Mouse (Mus musculus): Measurements from ENCODE around the gene 6330409D20Rik.

Gene 6330409D20Rik

GRCm38 (mm10) chr2:32740916-32741272 lies at the start of gene 6330409D20Rik:
TSS of gene 6330409D20Rik (minus strand) at chr2:32741016.
- DNase-seq (ENCODE audit: low spot score), result no peak

GRCm38 (mm10) chr2:32788581-32788980 lies 47.8 kb upstream of the 6330409D20Rik start:
- no peak for DNase-seq (ENCODE audit: low spot score)

- no peak for DNase-seq (ENCODE audit: low spot score)
Observed at GRCm38 (mm10) chr2:32787176-32787575, 46.4 kb upstream of the 6330409D20Rik start.

- no peak for DNase-seq (ENCODE audit: low spot score)
Observed at GRCm38 (mm10) chr2:32784048-32784681, 43.3 kb upstream of the 6330409D20Rik start, which contains the start of gene Cfap157. TSS of gene Cfap157 (minus strand) at chr2:32784428.

GRCm38 (mm10) chr2:32781710-32782109 lies 40.9 kb upstream of the 6330409D20Rik start:
- DNase-seq (ENCODE audit: low spot score), result no peak

GRCm38 (mm10) chr2:32779714-32780113 lies 38.9 kb upstream of the 6330409D20Rik start:
- no peak for DNase-seq (ENCODE audit: low spot score)

- peak; percentile 39 for DNase-seq (ENCODE audit: low spot score)
Observed at GRCm38 (mm10) chr2:32779131-32779530, 38.3 kb upstream of the 6330409D20Rik start.

GRCm38 (mm10) chr2:32778081-32778480 lies 37.3 kb upstream of the 6330409D20Rik start:
- no peak for DNase-seq (ENCODE audit: low spot score)

- no peak for DNase-seq (ENCODE audit: low spot score)
Observed at GRCm38 (mm10) chr2:32776192-32776591, 35.4 kb upstream of the 6330409D20Rik start.

GRCm38 (mm10) chr2:32775359-32776074 lies 34.7 kb upstream of the 6330409D20Rik start, which contains the start of the genes Ttc16 and Ptrh1:
TSS of gene Ttc16 (minus strand) at chr2:32775633.
TSS of gene Ptrh1 (plus strand) at chr2:32775786.
- peak; percentile 96 for DNase-seq (ENCODE audit: low spot score)

GRCm38 (mm10) chr2:32772626-32773279 lies 31.9 kb upstream of the 6330409D20Rik start:
- DNase-seq (ENCODE audit: low spot score), result no peak

- DNase-seq (ENCODE audit: low spot score), result no peak
Observed at GRCm38 (mm10) chr2:32771886-32772285, 31.1 kb upstream of the 6330409D20Rik start.

GRCm38 (mm10) chr2:32769327-32770085 lies 28.7 kb upstream of the 6330409D20Rik start:
- DNase-seq (ENCODE audit: low spot score), result no peak

GRCm38 (mm10) chr2:32768661-32769285 lies 28.0 kb upstream of the 6330409D20Rik start:
- DNase-seq (ENCODE audit: low spot score), result no peak

- no peak for DNase-seq (ENCODE audit: low spot score)
Observed at GRCm38 (mm10) chr2:32767241-32767640, 26.4 kb upstream of the 6330409D20Rik start.

- DNase-seq (ENCODE audit: low spot score), result no peak
Observed at GRCm38 (mm10) chr2:32763353-32763752, 22.5 kb upstream of the 6330409D20Rik start.

GRCm38 (mm10) chr2:32761859-32762258 lies 21.0 kb upstream of the 6330409D20Rik start:
- DNase-seq (ENCODE audit: low spot score), result no peak

GRCm38 (mm10) chr2:32761361-32761760 lies 20.5 kb upstream of the 6330409D20Rik start:
- no peak for DNase-seq (ENCODE audit: low spot score)

GRCm38 (mm10) chr2:32759001-32759400 lies 18.2 kb upstream of the 6330409D20Rik start:
- DNase-seq (ENCODE audit: low spot score), result no peak

GRCm38 (mm10) chr2:32758503-32758902 lies 17.7 kb upstream of the 6330409D20Rik start:
- no peak for DNase-seq (ENCODE audit: low spot score)

GRCm38 (mm10) chr2:32757056-32757845 lies 16.4 kb upstream of the 6330409D20Rik start, which contains the start of gene Tor2a:
TSS of gene Tor2a (plus strand) at chr2:32757234.
- DNase-seq (ENCODE audit: low spot score), result peak; percentile 81
